Mouse (Mus musculus): ENCODE measurements around the gene Hist1h4b. TPM values are rescaled to one million over a fixed set of nuclear protein-coding genes. Genes with fewer than 3 reads are reported as not detected.

Hist1h4b gene
- polyA plus RNA-seq, 1 experiment = 5.5 TPM

DNA sequence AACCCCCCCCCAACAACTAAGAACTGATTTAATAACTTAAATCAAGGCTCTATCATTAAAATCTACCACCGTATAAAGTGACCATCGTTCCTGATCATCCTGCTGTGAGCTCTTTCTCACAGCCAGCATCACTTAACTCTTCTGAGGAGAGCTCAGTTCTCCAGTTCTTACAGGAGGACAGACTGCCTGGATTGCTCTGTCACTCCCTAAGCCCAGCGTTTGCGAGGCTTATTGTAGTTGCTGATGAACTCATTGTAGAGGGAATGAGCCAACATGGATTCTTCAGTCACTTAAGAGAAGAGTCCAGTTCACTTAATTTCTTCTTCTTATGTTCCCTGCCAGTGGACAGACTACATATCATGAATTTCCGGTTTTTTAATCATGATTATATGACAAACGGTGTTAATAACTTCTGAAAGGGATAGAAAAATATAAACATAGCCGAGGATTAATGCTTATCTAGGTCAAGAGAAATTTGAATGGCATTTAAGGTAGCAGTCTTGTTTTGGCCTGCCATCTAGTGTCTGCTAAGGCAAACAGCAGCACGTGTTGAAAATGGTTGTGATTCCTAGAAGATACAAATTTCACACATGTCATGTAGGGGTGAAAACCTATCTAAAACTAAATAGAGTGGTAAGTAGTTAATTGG is 24.5 kb upstream of the Hist1h4b start:
- H3K27me3 ChIP-seq (ENCODE audit: control insufficient read depth, insufficient read depth, insufficient read length) = no peaks in the 10 kb centered on the region
- no peak overlapping the region for H3K4me3 ChIP-seq
- no peaks in the 10 kb centered on the region for H3K79me2 ChIP-seq (ENCODE audit: control insufficient read depth, insufficient read depth)
- TF ChIP-seq REST (IDR thresholded peaks at IDR 0.05; ENCODE audit: insufficient read depth, insufficient read length) (no peak), SRF (IDR thresholded peaks at IDR 0.05; ENCODE audit: control insufficient read depth, insufficient read length, low read depth) (no peak), USF1 (IDR thresholded peaks at IDR 0.05; ENCODE audit: low read depth) (no peak)
- H3ac ChIP-seq (ENCODE audit: control insufficient read depth, insufficient read length) = no peak overlapping the region
- H3K36me3 ChIP-seq (ENCODE audit: control insufficient read depth, insufficient read depth) = no peaks in the 10 kb centered on the region
- H3K4me2 ChIP-seq (ENCODE audit: low read depth) = no peak overlapping the region

GRCm38 (mm10) chr13:23737091-23737490 is 19.7 kb upstream of the Hist1h4b start:
- Histone ChIP-seq H3K27me3 (ENCODE audit: control insufficient read depth, insufficient read depth, insufficient read length) (no peaks in the 10 kb centered on the region), H3K36me3 (ENCODE audit: control insufficient read depth, insufficient read depth) (no peaks in the 10 kb centered on the region), H3ac (ENCODE audit: control insufficient read depth, insufficient read length) (no peak overlapping the region), H3K79me2 (ENCODE audit: control insufficient read depth, insufficient read depth) (no peaks in the 10 kb centered on the region), H3K4me3 (no peak overlapping the region), H3K4me2 (ENCODE audit: low read depth) (no peak overlapping the region)
- TF ChIP-seq CEBPB (IDR thresholded peaks at IDR 0.05; ENCODE audit: insufficient read depth, poor library complexity, severe bottlenecking) (no peak), POLR2AphosphoS2 (IDR thresholded peaks at IDR 0.05; ENCODE audit: insufficient read length, low read depth) (no peak), MYOD1 (IDR thresholded peaks at IDR 0.05; ENCODE audit: control insufficient read depth in 1 of 3, insufficient read length in 2 of 3, low read depth in 2 of 3) (no peak), TCF3 (IDR thresholded peaks at IDR 0.05; ENCODE audit: insufficient read length, low read depth) (no peak), POLR2A (IDR thresholded peaks at IDR 0.05; ENCODE audit: insufficient read length, low read depth) (no peak), MAX (IDR thresholded peaks at IDR 0.05; ENCODE audit: low read depth) (no peak), E2F4 (IDR thresholded peaks at IDR 0.05; ENCODE audit: insufficient read depth) (no peak), SRF (IDR thresholded peaks at IDR 0.05; ENCODE audit: control insufficient read depth, insufficient read length, low read depth) (no peak), USF1 (IDR thresholded peaks at IDR 0.05; ENCODE audit: low read depth) (no peak), TCF12 (IDR thresholded peaks at IDR 0.05; ENCODE audit: insufficient read depth, poor library complexity, severe bottlenecking) (no peak)

DNA sequence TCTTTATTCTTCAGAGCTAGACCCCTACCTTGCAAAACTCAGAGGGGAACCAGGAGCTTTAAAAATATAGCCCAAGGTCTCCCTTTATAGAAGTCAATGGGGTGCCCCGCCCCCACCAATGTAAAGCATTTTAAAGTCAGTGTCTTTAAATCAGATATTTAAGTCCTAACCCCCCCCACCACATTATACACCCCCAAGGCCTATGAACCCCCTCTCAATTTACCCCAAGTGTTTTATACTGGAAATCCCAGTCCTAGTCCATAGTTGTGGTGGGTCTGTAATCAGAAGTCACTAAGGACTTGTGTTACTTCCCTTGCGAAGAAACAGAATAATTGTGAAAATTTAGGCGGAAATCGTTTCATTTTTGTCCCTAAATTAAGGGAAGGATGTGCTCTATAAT is 18.8 kb upstream of the Hist1h4b start:
- no peak for TF ChIP-seq SRF (IDR thresholded peaks at IDR 0.05; ENCODE audit: control insufficient read depth, insufficient read length, low read depth)
- no peak for TF ChIP-seq POLR2A (IDR thresholded peaks at IDR 0.05; ENCODE audit: insufficient read length, low read depth)
- no peak for TF ChIP-seq E2F4 (IDR thresholded peaks at IDR 0.05; ENCODE audit: insufficient read depth)
- no peak for TF ChIP-seq TCF3 (IDR thresholded peaks at IDR 0.05; ENCODE audit: insufficient read length, low read depth)
- TF ChIP-seq REST (IDR thresholded peaks at IDR 0.05; ENCODE audit: insufficient read depth, insufficient read length) = no peak
- no peak for TF ChIP-seq TCF12 (IDR thresholded peaks at IDR 0.05; ENCODE audit: insufficient read depth, poor library complexity, severe bottlenecking)
- no peak for TF ChIP-seq USF1 (IDR thresholded peaks at IDR 0.05; ENCODE audit: low read depth)
- no peak for TF ChIP-seq MAX (IDR thresholded peaks at IDR 0.05; ENCODE audit: low read depth)
- TF ChIP-seq POLR2AphosphoS2 (IDR thresholded peaks at IDR 0.05; ENCODE audit: insufficient read length, low read depth) = no peak
- no peak for TF ChIP-seq CEBPB (IDR thresholded peaks at IDR 0.05; ENCODE audit: insufficient read depth, poor library complexity, severe bottlenecking)
- no peak for TF ChIP-seq MYOD1 (IDR thresholded peaks at IDR 0.05; ENCODE audit: control insufficient read depth in 1 of 3, insufficient read length in 2 of 3, low read depth in 2 of 3)
- no peak for TF ChIP-seq MYOG (IDR thresholded peaks at IDR 0.05; ENCODE audit: control insufficient read depth in 1 of 3, insufficient read depth in 1 of 3, insufficient read length in 2 of 3, low read depth in 2 of 3)
- H3K27me3 ChIP-seq (ENCODE audit: control insufficient read depth, insufficient read depth, insufficient read length) = no peaks in the 10 kb centered on the region
- peak overlapping the region; percentile 69 for H3K4me2 ChIP-seq (ENCODE audit: low read depth)
- no peak overlapping the region for H3ac ChIP-seq (ENCODE audit: control insufficient read depth, insufficient read length)
- H3K36me3 ChIP-seq (ENCODE audit: control insufficient read depth, insufficient read depth) = no peaks in the 10 kb centered on the region
- peak overlapping the region; percentile 47 for H3K4me3 ChIP-seq
- no peaks in the 10 kb centered on the region for H3K79me2 ChIP-seq (ENCODE audit: control insufficient read depth, insufficient read depth)

- Histone ChIP-seq H3ac (ENCODE audit: control insufficient read depth, insufficient read length) (no peak within 1 kb of the TSS), H3K27me3 (ENCODE audit: control insufficient read depth, insufficient read depth, insufficient read length) (no peaks in the 10 kb centered on the region), H3K36me3 (ENCODE audit: control insufficient read depth, insufficient read depth) (no peaks in the 10 kb centered on the region), H3K4me3 (peak within 1 kb of the TSS; percentile 47), H3K4me2 (ENCODE audit: low read depth) (peak within 1 kb of the TSS; percentile 85), H3K79me2 (ENCODE audit: control insufficient read depth, insufficient read depth) (no peaks in the 10 kb centered on the region)
- peak; percentile 99 for TF ChIP-seq POLR2AphosphoS2 (IDR thresholded peaks at IDR 0.05; ENCODE audit: insufficient read length, low read depth)
- TF ChIP-seq CEBPB (IDR thresholded peaks at IDR 0.05; ENCODE audit: insufficient read depth, poor library complexity, severe bottlenecking) = no peak
- TF ChIP-seq POLR2A (IDR thresholded peaks at IDR 0.05; ENCODE audit: insufficient read length, low read depth) = peak; percentile 96
These were observed 18.1 kb upstream of the Hist1h4b start, which contains the start of gene Hist1h1c for GRCm38 (mm10) chr13:23738677-23739068. Hist1h1c (plus strand) TSS chr13:23738808.

DNA sequence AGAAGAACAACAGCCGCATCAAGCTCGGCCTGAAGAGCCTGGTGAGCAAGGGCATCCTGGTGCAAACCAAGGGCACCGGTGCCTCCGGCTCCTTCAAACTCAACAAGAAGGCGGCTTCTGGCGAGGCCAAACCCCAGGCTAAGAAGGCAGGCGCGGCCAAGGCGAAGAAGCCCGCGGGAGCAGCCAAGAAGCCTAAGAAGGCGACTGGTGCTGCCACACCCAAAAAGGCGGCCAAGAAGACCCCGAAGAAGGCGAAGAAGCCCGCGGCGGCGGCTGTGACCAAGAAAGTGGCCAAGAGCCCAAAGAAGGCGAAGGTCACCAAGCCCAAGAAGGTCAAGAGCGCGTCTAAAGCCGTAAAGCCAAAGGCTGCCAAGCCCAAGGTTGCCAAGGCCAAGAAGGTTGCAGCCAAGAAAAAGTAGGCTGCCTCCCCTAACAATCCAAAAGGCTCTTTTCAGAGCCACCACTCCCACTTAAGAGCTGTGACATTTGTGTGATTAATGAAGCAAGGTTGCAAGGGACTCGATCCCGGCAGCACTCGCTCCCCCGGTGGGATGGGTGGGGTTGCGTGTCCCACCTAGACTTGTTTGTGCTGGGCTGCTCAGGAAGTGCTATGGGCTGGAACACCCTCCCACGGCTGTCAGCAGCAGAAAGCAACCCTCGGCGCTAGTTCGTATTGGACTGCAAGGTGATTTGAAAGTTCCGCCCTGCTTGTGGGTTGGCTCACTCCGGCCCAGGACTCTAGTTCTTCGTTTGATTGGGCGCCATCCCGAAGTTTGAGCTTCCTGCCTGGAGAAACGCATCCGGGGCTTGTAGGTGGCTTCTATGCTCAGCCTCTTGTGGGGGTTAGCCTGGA is 17.5 kb upstream of the Hist1h4b start:
- Histone ChIP-seq H3K36me3 (ENCODE audit: control insufficient read depth, insufficient read depth) (no peaks in the 10 kb centered on the region), H3ac (ENCODE audit: control insufficient read depth, insufficient read length) (no peak overlapping the region), H3K79me2 (ENCODE audit: control insufficient read depth, insufficient read depth) (no peaks in the 10 kb centered on the region), H3K4me3 (peak overlapping the region; percentile 47), H3K27me3 (ENCODE audit: control insufficient read depth, insufficient read depth, insufficient read length) (no peaks in the 10 kb centered on the region), H3K4me2 (ENCODE audit: low read depth) (peak overlapping the region; percentile 85)
- TF ChIP-seq USF1 (IDR thresholded peaks at IDR 0.05; ENCODE audit: low read depth) (no peak), E2F4 (IDR thresholded peaks at IDR 0.05; ENCODE audit: insufficient read depth) (peak; percentile 95), POLR2A (IDR thresholded peaks at IDR 0.05; ENCODE audit: insufficient read length, low read depth) (peak; percentile 90), POLR2AphosphoS2 (IDR thresholded peaks at IDR 0.05; ENCODE audit: insufficient read length, low read depth) (peak; percentile 97), MAX (IDR thresholded peaks at IDR 0.05; ENCODE audit: low read depth) (no peak), TCF12 (IDR thresholded peaks at IDR 0.05; ENCODE audit: insufficient read depth, poor library complexity, severe bottlenecking) (no peak)

Data from myocyte (in vitro differentiated cells).